Mouse (Mus musculus): Measurements from ENCODE around the gene Flnb.

- TF ChIP-seq FLI1 (IDR thresholded peaks at IDR 0.05; ENCODE audit: low read length), result no peak
- no peak for TF ChIP-seq GATA1 (IDR thresholded peaks at IDR 0.05; ENCODE audit: borderline replicate concordance, low read length)
Observed at GRCm38 (mm10) chr14:7860525-7861154, 42.9 kb downstream of the Flnb start.

All from megakaryocyte, embryonic 14.5 days (primary cell).